Mouse (Mus musculus) stomach, postnatal 0 days (tissue): ENCODE results near the gene Npvf.

Experiments
- CTCF ChIP-seq: IDR thresholded peaks from 2 replicates; pipeline ENCODE4 v1.5.1; 2016; ENCODE audit warnings: antibody characterized with exemption, low read depth, mild to moderate bottlenecking, moderate library complexity
- EP300 ChIP-seq: optimal IDR thresholded peaks from 2 replicates; pipeline ENCODE3; 2016; ENCODE audit warnings: antibody characterized with exemption

- TF ChIP-seq CTCF (no peak), EP300 (no peak)
Measured at GRCm38 (mm10) chr6:50680224-50681215, 26.3 kb upstream of the Npvf start.
